Mouse (Mus musculus): ENCODE results near the gene Ice1.

DNA sequence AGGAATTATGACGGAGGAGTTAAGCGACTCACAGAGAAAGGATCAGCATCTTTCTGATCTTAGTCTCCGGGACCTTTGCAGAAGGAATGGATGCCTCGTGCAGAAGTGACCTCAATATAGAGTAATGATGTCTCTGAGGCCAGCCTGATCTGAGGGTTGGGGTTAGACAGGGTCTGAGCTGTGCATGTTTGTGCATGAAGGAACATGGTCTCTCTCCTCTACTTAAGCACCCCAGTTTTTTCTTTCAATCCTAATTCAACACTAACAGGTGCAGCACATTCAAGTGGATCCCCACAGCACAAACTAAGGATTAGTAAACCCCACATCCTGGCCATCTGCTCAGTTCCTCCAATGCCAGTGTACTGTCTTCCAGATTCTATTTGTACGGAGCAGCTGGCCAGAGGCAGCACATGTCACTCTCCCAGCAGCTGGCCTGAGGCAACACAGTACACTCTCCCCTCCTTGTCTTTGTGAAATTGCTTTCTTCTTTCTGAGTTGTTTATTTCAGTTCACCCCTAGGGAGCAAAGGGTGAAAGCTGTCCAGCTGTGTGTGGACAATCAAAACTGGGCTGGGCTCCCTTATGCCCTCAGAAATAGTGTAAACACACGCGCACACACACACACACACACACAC lies 47.7 kb upstream of the Ice1 start:
- TF ChIP-seq TCF12 (IDR thresholded peaks at IDR 0.05; ENCODE audit: low read depth, low read length) = no peak
- no peak for TF ChIP-seq ZNF384 (IDR thresholded peaks at IDR 0.05; ENCODE audit: low read depth, low read length)
- TF ChIP-seq CHD2 (IDR thresholded peaks at IDR 0.05; ENCODE audit: low read length) = no peak
- TF ChIP-seq ETS1 (IDR thresholded peaks at IDR 0.05; ENCODE audit: low read depth, low read length) = no peak
- TF ChIP-seq TAL1 (IDR thresholded peaks at IDR 0.05; ENCODE audit: low read length) = no peak
- no peak for TF ChIP-seq POLR2A (IDR thresholded peaks at IDR 0.05; ENCODE audit: control insufficient read depth in 1 of 2, insufficient read depth in 1 of 2, low read depth in 1 of 2, low read length in 2 of 2, poor library complexity in 1 of 2)
- no peak for TF ChIP-seq CTCF (IDR thresholded peaks at IDR 0.05 in 2 of 3, conservative IDR thresholded peaks at IDR 0.05 in 1 of 3; ENCODE audit: control insufficient read depth in 1 of 3, insufficient read depth in 1 of 3, low read depth in 2 of 3, low read length in 3 of 3, poor library complexity in 1 of 3, severe bottlenecking in 1 of 3)
- TF ChIP-seq MEF2A (IDR thresholded peaks at IDR 0.05; ENCODE audit: extremely low read depth, insufficient replicate concordance, low read depth, low read length, poor library complexity, severe bottlenecking) = no peak
- TF ChIP-seq HCFC1 (IDR thresholded peaks at IDR 0.05; ENCODE audit: low read depth, low read length) = no peak
- TF ChIP-seq GATA1 (IDR thresholded peaks at IDR 0.05; ENCODE audit: low read depth, low read length) = no peak
- no peak for TF ChIP-seq TBP (IDR thresholded peaks at IDR 0.05; ENCODE audit: low read depth, low read length)
- no peak for TF ChIP-seq JUND (IDR thresholded peaks at IDR 0.05; ENCODE audit: low read depth, low read length)

All from MEL (cell line).